Mouse (Mus musculus) hindbrain, embryonic 15.5 days (tissue): ENCODE results near the gene Galr2. TPM values are rescaled to one million over a fixed set of nuclear protein-coding genes. Genes with fewer than 3 reads are reported as not detected.

Experiments
- ATAC-seq: fragments of 200-750 bp; cut with Nextera tagmentation; 2 replicates; pipeline ENCODE4 v1.8.0; 2017; ENCODE audit warnings: low read depth, moderate number of reproducible peaks, moderate TSS enrichment; ENCODE audit not compliant: low FRiP score
- H3K27ac ChIP-seq: fragments of 300-500 bp; sonication (generic); replicated peaks from 2 replicates; pipeline ENCODE4 v1.5.1; 2015; ENCODE audit warnings: mild to moderate bottlenecking, inconsistent platforms
- H3K27me3 ChIP-seq: fragments of 300-500 bp; sonication (generic); 2 replicates; pipeline ENCODE4 v1.6.1; 2015; ENCODE audit warnings: control low read depth, inconsistent platforms
- H3K36me3 ChIP-seq: fragments of 300-500 bp; sonication (generic); 2 replicates; pipeline ENCODE4 v1.6.1; 2015; ENCODE audit warnings: control low read depth, inconsistent platforms
- H3K4me1 ChIP-seq: fragments of 300-500 bp; sonication (generic); replicated peaks from 2 replicates; pipeline ENCODE4 v1.6.1; 2015; ENCODE audit warnings: control low read depth, inconsistent platforms
- H3K4me2 ChIP-seq: fragments of 300-500 bp; sonication (generic); 2 replicates; pipeline ENCODE4 v1.6.1; 2015; ENCODE audit warnings: moderate library complexity, mild to moderate bottlenecking, inconsistent platforms
- H3K4me3 ChIP-seq: fragments of 300-500 bp; sonication (generic); 2 replicates; pipeline ENCODE4 v1.5.1; 2015; ENCODE audit warnings: mild to moderate bottlenecking, inconsistent platforms
- H3K9ac ChIP-seq: fragments of 300-500 bp; sonication (generic); 2 replicates; pipeline ENCODE4 v1.6.1; 2015; ENCODE audit warnings: inconsistent platforms
- H3K9me3 ChIP-seq: fragments of 300-500 bp; sonication (generic); 2 replicates; pipeline ENCODE4 v1.6.1; 2016; ENCODE audit warnings: control low read depth, inconsistent platforms
- WGBS: fragments of 180-500 bp; shearing (Covaris S2); methylation state at CpG from one replicate; pipeline ENCODE4 v1.1.7; 2015; 5-methylcytosine and 5-hydroxymethylcytosine counted together
- polyA plus RNA-seq: library from polyadenylated mRNA; unstranded; fragments of >200 nt; fragmentation: Nextera tagmentation; extraction: Ambion mirVana; gene quantifications from 2 replicates; pipeline ENCODE4 v1.2.1, GENCODE M21; 2015

Gene Galr2
- polyA plus RNA-seq, 1 experiment from 2014 or later, result 0.51 TPM

- Histone ChIP-seq H3K4me2 (no peak overlapping the region), H3K27me3 (no peaks in the 10 kb centered on the region), H3K9ac (no peak overlapping the region), H3K27ac (no peak overlapping the region), H3K36me3 (peaks cover 87% of the 10 kb centered on the region), H3K9me3 (no peaks in the 10 kb centered on the region), H3K4me1 (no peaks in the 10 kb centered on the region), H3K4me3 (no peak overlapping the region)
- WGBS, result 86% methylated on average over 9 of the region's 9 CpGs
- ATAC-seq, result no peak
Observed at GRCm38 (mm10) chr11:116254627-116255026, 26.1 kb upstream of the Galr2 start.

GRCm38 (mm10) chr11:116255090-116255981 is 25.4 kb upstream of the Galr2 start:
- WGBS, result 85% methylated on average over 22 of the region's 22 CpGs
- H3K27ac ChIP-seq, result no peak overlapping the region
- H3K4me1 ChIP-seq, result no peaks in the 10 kb centered on the region
- no peak overlapping the region for H3K9ac ChIP-seq
- no peaks in the 10 kb centered on the region for H3K27me3 ChIP-seq
- H3K4me2 ChIP-seq, result no peak overlapping the region
- H3K4me3 ChIP-seq, result no peak overlapping the region
- H3K36me3 ChIP-seq, result peaks cover 88% of the 10 kb centered on the region
- ATAC-seq, result no peak
- H3K9me3 ChIP-seq, result no peaks in the 10 kb centered on the region

- Histone ChIP-seq H3K9ac (no peak overlapping the region), H3K4me2 (no peak overlapping the region), H3K9me3 (no peaks in the 10 kb centered on the region), H3K27ac (no peak overlapping the region), H3K27me3 (no peaks in the 10 kb centered on the region), H3K36me3 (peaks cover 88% of the 10 kb centered on the region), H3K4me1 (no peaks in the 10 kb centered on the region), H3K4me3 (no peak overlapping the region)
- ATAC-seq, result no peak
- WGBS, result 93% methylated on average over 9 of the region's 9 CpGs
Observed at GRCm38 (mm10) chr11:116255982-116256675, 24.6 kb upstream of the Galr2 start.

GRCm38 (mm10) chr11:116259461-116259860 is 21.3 kb upstream of the Galr2 start:
- 95% methylated on average over 8 of the region's 8 CpGs for WGBS
- Histone ChIP-seq H3K9ac (no peak overlapping the region), H3K36me3 (peaks cover 89% of the 10 kb centered on the region), H3K4me3 (no peak overlapping the region), H3K4me1 (no peaks in the 10 kb centered on the region), H3K4me2 (no peak overlapping the region), H3K9me3 (no peaks in the 10 kb centered on the region), H3K27ac (no peak overlapping the region), H3K27me3 (no peaks in the 10 kb centered on the region)
- no peak for ATAC-seq

- H3K4me2 ChIP-seq, result no peak overlapping the region
- H3K27me3 ChIP-seq, result no peaks in the 10 kb centered on the region
- no peaks in the 10 kb centered on the region for H3K9me3 ChIP-seq
- H3K27ac ChIP-seq, result no peak overlapping the region
- H3K4me3 ChIP-seq, result no peak overlapping the region
- no peak overlapping the region for H3K9ac ChIP-seq
- ATAC-seq, result no peak
- H3K4me1 ChIP-seq, result no peaks in the 10 kb centered on the region
- peaks cover 87% of the 10 kb centered on the region for H3K36me3 ChIP-seq
- WGBS, result 89% methylated on average over 7 of the region's 7 CpGs
Observed at GRCm38 (mm10) chr11:116260259-116260658, 20.5 kb upstream of the Galr2 start.

DNA sequence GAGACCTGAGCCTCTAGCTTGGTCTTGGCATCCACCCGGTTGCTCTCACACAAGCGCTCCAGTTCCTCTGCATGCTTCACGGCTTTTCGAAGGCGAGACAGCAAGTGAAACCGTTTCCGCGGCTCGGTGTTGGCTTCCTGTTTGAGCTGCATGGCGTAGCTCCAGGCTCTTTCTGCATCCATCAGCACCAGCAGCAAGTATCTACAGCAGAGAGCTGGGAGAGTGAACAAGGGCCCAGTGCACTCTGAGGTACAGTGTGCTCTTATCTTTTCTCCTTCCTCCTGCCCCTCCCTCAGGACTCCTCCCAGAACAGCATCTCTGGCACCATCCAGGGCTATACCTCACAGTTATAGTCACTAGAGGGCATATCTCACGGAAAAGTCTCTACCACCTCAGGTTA is 15.4 kb upstream of the Galr2 start:
- WGBS, result 90% methylated on average over 11 of the region's 11 CpGs
- Histone ChIP-seq H3K4me3 (no peak overlapping the region), H3K36me3 (peaks cover 95% of the 10 kb centered on the region), H3K27ac (no peak overlapping the region), H3K4me2 (no peak overlapping the region), H3K9me3 (no peaks in the 10 kb centered on the region), H3K9ac (no peak overlapping the region), H3K4me1 (peaks cover 4% of the 10 kb centered on the region; the same call in 1 of the 2 replicates), H3K27me3 (no peaks in the 10 kb centered on the region)
- no peak for ATAC-seq

- ATAC-seq, result no peak
- Histone ChIP-seq H3K4me1 (peaks cover 4% of the 10 kb centered on the region; the same call in 1 of the 2 replicates), H3K27ac (no peak overlapping the region), H3K9ac (no peak overlapping the region), H3K36me3 (peaks cover 90% of the 10 kb centered on the region), H3K4me3 (no peak overlapping the region), H3K27me3 (no peaks in the 10 kb centered on the region), H3K4me2 (no peak overlapping the region), H3K9me3 (no peaks in the 10 kb centered on the region)
- 94% methylated on average over 4 of the region's 4 CpGs for WGBS
Observed at GRCm38 (mm10) chr11:116265850-116266249, 14.9 kb upstream of the Galr2 start.

- H3K9me3 ChIP-seq, result no peaks in the 10 kb centered on the region
- peaks cover 19% of the 10 kb centered on the region for H3K4me1 ChIP-seq
- H3K27me3 ChIP-seq, result no peaks in the 10 kb centered on the region
- H3K36me3 ChIP-seq, result peaks cover 78% of the 10 kb centered on the region
- 85% methylated on average over 8 of the region's 8 CpGs for WGBS
- H3K9ac ChIP-seq, result no peak overlapping the region
- H3K4me3 ChIP-seq, result no peak overlapping the region
- no peak for ATAC-seq
- H3K27ac ChIP-seq, result no peak overlapping the region
- H3K4me2 ChIP-seq, result no peak overlapping the region
Observed at GRCm38 (mm10) chr11:116267637-116268036, 13.1 kb upstream of the Galr2 start.

GRCm38 (mm10) chr11:116268313-116268712 is 12.4 kb upstream of the Galr2 start:
- Histone ChIP-seq H3K9me3 (no peaks in the 10 kb centered on the region), H3K4me1 (peaks cover 25% of the 10 kb centered on the region), H3K4me3 (no peak overlapping the region), H3K9ac (no peak overlapping the region), H3K27me3 (no peaks in the 10 kb centered on the region), H3K4me2 (no peak overlapping the region), H3K36me3 (peaks cover 72% of the 10 kb centered on the region), H3K27ac (no peak overlapping the region)
- WGBS, result over 99% methylated on average over 6 of the region's 6 CpGs
- no peak for ATAC-seq

DNA sequence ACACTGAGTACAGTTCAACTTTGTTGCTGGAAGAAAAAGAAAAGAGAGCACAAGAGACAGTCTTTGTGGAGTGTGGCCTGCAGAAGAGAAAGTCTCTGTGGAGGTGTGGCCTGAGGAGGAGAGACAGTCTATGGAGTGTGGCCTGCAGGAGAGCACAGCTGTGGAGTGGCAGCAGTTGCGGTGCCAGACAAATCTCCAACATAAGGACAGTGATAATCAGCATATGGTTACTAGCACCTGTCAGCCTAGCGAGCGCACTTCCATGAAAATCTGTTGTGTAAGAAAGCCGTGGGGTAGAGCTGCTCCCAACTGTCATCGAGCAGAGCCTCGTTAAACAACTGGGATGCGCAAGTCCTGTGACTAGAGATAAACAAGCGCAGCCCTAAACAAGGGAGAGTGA is 11.2 kb upstream of the Galr2 start:
- Histone ChIP-seq H3K27ac (no peak overlapping the region), H3K36me3 (peaks cover 59% of the 10 kb centered on the region), H3K4me2 (no peak overlapping the region), H3K9ac (no peak overlapping the region), H3K27me3 (no peaks in the 10 kb centered on the region), H3K4me1 (peaks cover 27% of the 10 kb centered on the region), H3K9me3 (no peaks in the 10 kb centered on the region), H3K4me3 (no peak overlapping the region)
- no peak for ATAC-seq
- WGBS, result 80% methylated on average over 8 of the region's 8 CpGs

DNA sequence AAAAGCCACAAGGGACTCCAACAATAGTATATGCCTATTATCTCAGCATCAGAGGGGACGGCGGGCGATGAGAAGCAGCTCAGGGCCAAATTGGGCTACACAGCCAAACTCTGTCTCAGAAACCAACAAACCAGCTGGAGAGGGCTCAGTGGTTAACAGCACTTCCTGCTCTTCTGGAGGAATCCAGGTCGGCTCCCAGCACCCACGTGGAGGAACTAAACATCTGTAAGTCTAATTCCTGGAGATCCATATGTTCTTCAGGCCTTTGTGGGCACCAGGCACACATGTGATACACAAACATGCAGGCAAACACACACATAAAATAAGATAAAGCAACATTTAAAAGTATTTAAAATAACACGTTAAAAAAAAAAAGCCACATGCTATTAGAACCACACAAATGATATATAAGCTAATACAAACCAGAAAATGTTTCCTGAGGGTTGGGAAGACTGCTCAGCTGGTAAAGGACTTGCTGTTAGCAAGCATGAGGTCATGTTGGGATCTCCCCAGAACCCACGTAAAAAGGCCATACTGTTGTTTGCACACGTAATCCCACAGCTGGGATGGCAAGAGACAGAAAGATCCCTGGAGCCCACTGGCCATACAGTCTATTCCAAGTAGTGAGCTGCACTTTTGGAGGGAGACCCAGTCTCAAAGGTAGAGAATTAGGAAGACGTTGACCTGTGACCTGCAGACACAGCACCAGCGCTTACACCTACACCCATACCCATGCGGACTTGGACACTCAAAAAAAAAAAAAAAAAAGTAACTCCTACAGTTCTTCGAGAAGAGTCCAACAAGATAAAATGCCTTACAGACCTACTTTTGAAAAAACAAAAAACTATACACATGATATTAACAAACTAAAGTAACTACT is 7.9 kb upstream of the Galr2 start:
- Histone ChIP-seq H3K27ac (no peak overlapping the region), H3K9ac (peak overlapping the region; percentile 78), H3K4me1 (peaks cover 31% of the 10 kb centered on the region), H3K27me3 (no peaks in the 10 kb centered on the region), H3K36me3 (peaks cover 30% of the 10 kb centered on the region), H3K4me3 (peak overlapping the region; percentile 81), H3K4me2 (peak overlapping the region; percentile 82), H3K9me3 (no peaks in the 10 kb centered on the region)
- 59% methylated on average over 12 of the region's 12 CpGs for WGBS
- no peak for ATAC-seq
